Mouse (Mus musculus): Measurements from ENCODE around the gene Gm17087.

The Gm17087 gene

GRCm38 (mm10) chr17:8548733-8549132 is 18.0 kb downstream of the Gm17087 start:
- ATAC-seq (ENCODE audit: insufficient number of reproducible peaks, low FRiP score, low TSS enrichment) = no peak

GRCm38 (mm10) chr17:8546366-8546765 is 20.4 kb downstream of the Gm17087 start:
- ATAC-seq (ENCODE audit: insufficient number of reproducible peaks, low FRiP score, low TSS enrichment) = no peak

GRCm38 (mm10) chr17:8541974-8542538 is 24.7 kb downstream of the Gm17087 start:
- no peak for ATAC-seq (ENCODE audit: insufficient number of reproducible peaks, low FRiP score, low TSS enrichment)

- no peak for ATAC-seq (ENCODE audit: insufficient number of reproducible peaks, low FRiP score, low TSS enrichment)
Measured at GRCm38 (mm10) chr17:8538102-8538501, 28.6 kb downstream of the Gm17087 start.

DNA sequence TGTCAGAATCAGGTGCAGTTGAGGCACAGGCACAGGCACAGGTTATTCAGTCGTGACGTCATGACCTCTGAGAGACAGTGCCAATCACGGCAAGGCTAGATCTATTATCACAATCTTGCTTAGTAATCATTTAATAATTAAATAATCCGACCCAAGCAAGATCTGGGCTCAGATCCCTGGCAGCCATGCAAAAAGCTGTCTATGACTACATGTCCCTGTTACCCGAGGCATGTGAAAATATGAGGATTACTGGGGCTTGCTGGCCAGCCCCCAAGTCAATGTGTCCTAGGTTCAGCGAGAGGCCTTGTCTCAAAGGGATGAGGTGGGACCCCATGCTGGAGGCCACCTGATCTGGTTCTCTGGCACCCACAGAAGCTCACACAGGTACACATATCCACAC is 30.2 kb downstream of the Gm17087 start:
- no peak for ATAC-seq (ENCODE audit: insufficient number of reproducible peaks, low FRiP score, low TSS enrichment)

GRCm38 (mm10) chr17:8533828-8534227 is 32.9 kb downstream of the Gm17087 start:
- ATAC-seq (ENCODE audit: insufficient number of reproducible peaks, low FRiP score, low TSS enrichment) = no peak

DNA sequence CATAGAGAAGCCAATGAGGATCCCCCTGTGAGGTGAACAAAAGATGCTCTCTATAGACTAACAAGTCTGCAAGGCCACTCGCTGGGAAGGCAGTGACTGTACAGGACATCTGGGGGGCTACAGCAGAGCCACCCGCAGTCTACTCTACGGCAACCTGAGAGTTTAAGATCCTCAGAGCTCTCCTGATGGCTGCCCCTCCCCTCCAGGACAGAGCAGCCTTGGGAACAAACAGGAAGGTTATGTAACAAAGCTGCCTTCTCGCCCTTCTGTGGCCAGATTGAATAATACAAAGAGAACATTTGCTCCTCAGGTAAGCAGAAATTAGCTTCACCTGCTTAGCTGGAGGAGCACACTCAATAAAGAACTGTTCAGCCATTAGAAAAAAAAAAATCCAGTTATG is 34.1 kb downstream of the Gm17087 start:
- peak; percentile 77 for ATAC-seq (ENCODE audit: insufficient number of reproducible peaks, low FRiP score, low TSS enrichment)

DNA sequence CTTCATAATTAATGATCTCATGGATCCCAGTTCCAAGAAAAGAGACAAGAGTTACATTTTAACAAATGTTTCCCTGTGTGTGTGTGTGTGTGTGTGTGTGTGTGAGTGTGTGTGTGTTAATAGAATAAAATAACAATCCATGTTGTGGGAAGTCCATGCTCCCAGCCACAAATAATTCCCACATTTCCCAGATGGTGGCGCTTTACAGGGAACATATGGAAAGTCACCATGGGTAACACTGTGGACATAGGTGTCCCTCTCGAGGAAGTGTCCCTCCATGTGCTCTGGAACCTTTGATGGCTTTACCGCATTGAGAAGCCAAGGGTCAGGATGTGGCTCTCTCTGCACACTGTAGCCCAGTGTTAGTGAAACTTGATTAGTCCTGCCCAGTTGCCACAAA is 38.1 kb downstream of the Gm17087 start:
- ATAC-seq (ENCODE audit: insufficient number of reproducible peaks, low FRiP score, low TSS enrichment) = no peak

GRCm38 (mm10) chr17:8526815-8527261 is 39.9 kb downstream of the Gm17087 start:
- ATAC-seq (ENCODE audit: insufficient number of reproducible peaks, low FRiP score, low TSS enrichment) = peak; percentile 19; the same call in 1 of the 2 replicates

GRCm38 (mm10) chr17:8525971-8526740 is 40.6 kb downstream of the Gm17087 start:
- ATAC-seq (ENCODE audit: insufficient number of reproducible peaks, low FRiP score, low TSS enrichment) = peak; percentile 38; the same call in 1 of the 2 replicates

GRCm38 (mm10) chr17:8525225-8525721 is 41.5 kb downstream of the Gm17087 start, which contains the start of gene Pde10a:
Pde10a (plus strand) TSS chr17:8525372.
- ATAC-seq (ENCODE audit: insufficient number of reproducible peaks, low FRiP score, low TSS enrichment) = no peak

GRCm38 (mm10) chr17:8524387-8525165 is 42.2 kb downstream of the Gm17087 start:
- ATAC-seq (ENCODE audit: insufficient number of reproducible peaks, low FRiP score, low TSS enrichment) = peak; percentile 59

DNA sequence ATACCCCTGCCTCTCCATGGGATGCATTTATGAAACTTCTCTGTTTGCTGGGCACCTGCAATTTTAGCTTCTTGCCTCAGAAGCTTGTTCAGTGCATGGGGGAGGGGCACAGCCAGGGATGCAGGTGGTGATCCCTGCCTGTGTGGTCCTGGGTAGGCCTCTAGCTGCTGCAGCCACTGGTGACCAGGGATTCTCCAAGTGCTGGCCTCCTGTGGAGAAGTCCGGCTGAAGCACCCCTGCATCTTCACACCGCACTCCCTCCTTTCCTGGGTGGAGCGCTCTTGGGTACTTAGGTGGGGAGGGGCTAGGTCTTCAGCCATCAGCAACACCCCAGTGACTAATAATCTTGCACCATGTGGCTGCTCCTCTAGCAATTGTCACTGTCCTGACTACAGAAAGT is 42.8 kb downstream of the Gm17087 start:
- no peak for ATAC-seq (ENCODE audit: insufficient number of reproducible peaks, low FRiP score, low TSS enrichment)

GRCm38 (mm10) chr17:8516006-8516405 is 50.7 kb downstream of the Gm17087 start:
- ATAC-seq (ENCODE audit: insufficient number of reproducible peaks, low FRiP score, low TSS enrichment) = no peak

Data from cerebellum, adult (tissue).